Mouse (Mus musculus): Measurements from ENCODE around the gene Dnaic2. TPM values are rescaled to one million over a fixed set of nuclear protein-coding genes. Genes with fewer than 3 reads are reported as not detected.

Gene Dnaic2
- polyA plus RNA-seq, 1 experiment from 2014 or later, result 1.3 TPM

DNA sequence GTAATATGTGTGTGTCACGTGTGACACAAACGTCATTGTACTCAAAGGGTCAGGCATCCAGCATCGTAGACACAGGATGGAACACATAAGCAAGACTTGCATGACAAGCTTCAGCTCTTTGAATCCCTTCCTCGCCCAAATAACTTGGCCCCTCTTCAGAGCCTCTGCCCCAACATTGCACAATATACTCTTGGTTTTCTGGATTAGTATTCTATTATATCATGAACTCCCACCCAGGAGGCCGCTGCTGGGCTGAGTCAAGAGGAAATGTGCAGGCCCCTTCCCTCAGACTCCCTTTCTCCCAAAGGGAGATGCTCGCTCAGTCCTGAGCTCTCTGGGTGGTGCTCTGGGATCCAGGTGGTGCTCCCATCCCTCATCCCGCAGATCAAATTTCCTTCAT is 28.7 kb upstream of the Dnaic2 start:
- Histone ChIP-seq H3K27ac (ENCODE audit: low read depth, low read length) (no peak overlapping the region), H3K36me3 (ENCODE audit: control insufficient read depth, insufficient read depth, low read length) (no peaks in the 10 kb centered on the region), H3K27me3 (ENCODE audit: control insufficient read depth, insufficient read depth, low read length) (no peaks in the 10 kb centered on the region), H3K9me3 (ENCODE audit: control insufficient read depth, low read length) (no peaks in the 10 kb centered on the region), H3K4me3 (ENCODE audit: low read depth, low read length) (no peak overlapping the region), H3K4me2 (no peak overlapping the region), H3K9ac (ENCODE audit: low read length) (no peak overlapping the region), H3K4me1 (ENCODE audit: control insufficient read depth, insufficient read depth, low read length) (no peaks in the 10 kb centered on the region)
- no peak for ATAC-seq (ENCODE audit: low FRiP score)
- WGBS, result 94% methylated on average over 7 of the region's 7 CpGs
- DNase-seq (ENCODE audit: low spot score, missing footprints), result no peak

DNA sequence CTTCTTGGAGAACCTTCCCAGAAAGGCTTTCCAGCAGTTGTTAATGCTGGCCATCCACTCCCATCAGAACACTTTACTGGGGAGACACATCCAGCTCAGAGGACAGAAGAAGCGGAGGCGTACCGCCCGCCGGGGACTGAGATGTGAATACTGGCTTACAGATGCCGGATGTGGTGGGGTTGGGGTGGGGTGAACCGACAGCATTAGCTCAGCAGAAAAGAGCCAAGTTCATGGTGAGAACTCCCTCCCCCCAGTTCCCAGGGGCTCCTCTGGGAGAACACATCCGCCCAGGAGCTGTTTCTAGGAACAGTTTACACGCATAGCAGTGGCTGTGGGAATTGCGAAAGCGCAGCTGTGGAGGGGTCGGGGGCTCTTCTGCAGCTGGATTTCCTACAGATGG is 27.7 kb upstream of the Dnaic2 start:
- no peaks in the 10 kb centered on the region for H3K36me3 ChIP-seq (ENCODE audit: control insufficient read depth, insufficient read depth, low read length)
- WGBS, result 85% methylated on average over 12 of the region's 12 CpGs
- no peak overlapping the region for H3K4me3 ChIP-seq (ENCODE audit: low read depth, low read length)

DNA sequence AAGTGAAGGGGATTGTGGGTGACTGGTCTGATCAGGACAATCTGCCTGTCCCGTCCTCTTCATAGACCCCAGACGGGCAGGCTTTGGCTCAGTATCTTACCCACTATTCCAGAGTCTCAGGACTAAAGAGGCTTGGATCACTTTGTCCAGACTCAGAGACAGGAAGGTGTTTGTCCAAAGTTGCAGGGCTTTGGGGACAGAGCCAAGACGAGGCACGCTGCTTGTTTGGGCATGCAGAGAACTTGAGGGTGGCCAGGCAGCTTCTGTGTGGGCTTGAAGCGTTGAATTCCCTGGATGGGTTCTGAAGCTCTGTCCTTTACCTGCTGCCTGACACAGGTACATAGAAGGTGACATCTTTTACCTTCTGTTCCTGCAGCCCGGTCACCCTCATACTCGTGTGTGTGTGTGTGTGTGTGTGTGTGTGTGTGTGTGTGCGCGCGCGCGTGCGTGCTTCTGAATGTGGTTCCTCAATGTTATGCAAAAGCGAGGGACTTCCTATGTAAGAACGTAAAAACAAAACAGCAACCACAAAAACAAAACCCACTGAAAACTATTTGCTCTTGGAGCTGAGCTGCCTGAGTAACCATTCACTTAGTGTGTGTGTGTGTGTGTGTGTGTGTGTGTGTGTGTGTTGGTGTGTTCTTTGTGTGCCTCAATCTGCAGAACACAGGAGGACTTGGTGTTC is 24.8 kb upstream of the Dnaic2 start:
- Histone ChIP-seq H3K36me3 (ENCODE audit: control insufficient read depth, insufficient read depth, low read length) (no peaks in the 10 kb centered on the region), H3K4me3 (ENCODE audit: low read depth, low read length) (no peak overlapping the region), H3K27me3 (ENCODE audit: control insufficient read depth, insufficient read depth, low read length) (no peaks in the 10 kb centered on the region), H3K4me2 (no peak overlapping the region), H3K9ac (ENCODE audit: low read length) (no peak overlapping the region), H3K9me3 (ENCODE audit: control insufficient read depth, low read length) (no peaks in the 10 kb centered on the region), H3K27ac (ENCODE audit: low read depth, low read length) (no peak overlapping the region), H3K4me1 (ENCODE audit: control insufficient read depth, insufficient read depth, low read length) (peaks cover 9% of the 10 kb centered on the region; the same call in 1 of the 2 replicates)
- DNase-seq (ENCODE audit: low spot score, missing footprints), result no peak
- no peak for ATAC-seq (ENCODE audit: low FRiP score)
- WGBS, result 91% methylated on average over 15 of the region's 15 CpGs

More for the DNA sequence above, 27.7 kb upstream of the Dnaic2 start:
- H3K9ac ChIP-seq (ENCODE audit: low read length), result no peak overlapping the region
- H3K4me2 ChIP-seq, result no peak overlapping the region
- no peak overlapping the region for H3K27ac ChIP-seq (ENCODE audit: low read depth, low read length)
- H3K27me3 ChIP-seq (ENCODE audit: control insufficient read depth, insufficient read depth, low read length), result no peaks in the 10 kb centered on the region
- no peaks in the 10 kb centered on the region for H3K9me3 ChIP-seq (ENCODE audit: control insufficient read depth, low read length)
- ATAC-seq (ENCODE audit: low FRiP score) (no peak), DNase-seq (ENCODE audit: low spot score, missing footprints) (no peak)
- peaks cover 7% of the 10 kb centered on the region; the same call in 1 of the 2 replicates for H3K4me1 ChIP-seq (ENCODE audit: control insufficient read depth, insufficient read depth, low read length)

DNA sequence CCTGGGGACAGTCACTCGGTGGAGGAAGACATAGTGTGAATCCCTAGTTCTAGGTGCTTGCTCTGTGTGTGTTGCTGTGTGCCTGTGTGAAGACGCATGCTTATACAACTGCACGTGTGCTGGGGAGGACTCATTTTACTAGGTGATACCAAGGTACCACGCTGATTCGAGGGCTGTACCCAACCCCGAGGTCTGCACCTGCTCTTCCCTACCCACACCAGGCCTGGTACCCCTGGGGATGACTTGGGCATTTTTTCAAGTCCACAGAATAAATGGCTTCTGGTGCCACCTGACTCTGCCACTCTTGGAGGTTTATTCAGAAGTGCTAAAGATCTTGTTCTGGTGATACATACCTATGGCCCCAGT is 24.2 kb upstream of the Dnaic2 start:
- Histone ChIP-seq H3K4me3 (ENCODE audit: low read depth, low read length) (no peak overlapping the region), H3K9me3 (ENCODE audit: control insufficient read depth, low read length) (no peaks in the 10 kb centered on the region), H3K9ac (ENCODE audit: low read length) (no peak overlapping the region), H3K4me1 (ENCODE audit: control insufficient read depth, insufficient read depth, low read length) (peaks cover 9% of the 10 kb centered on the region; the same call in 1 of the 2 replicates), H3K27ac (ENCODE audit: low read depth, low read length) (no peak overlapping the region), H3K36me3 (ENCODE audit: control insufficient read depth, insufficient read depth, low read length) (no peaks in the 10 kb centered on the region), H3K27me3 (ENCODE audit: control insufficient read depth, insufficient read depth, low read length) (no peaks in the 10 kb centered on the region), H3K4me2 (no peak overlapping the region)
- WGBS, result 87% methylated on average over 6 of the region's 6 CpGs
- no peak for ATAC-seq (ENCODE audit: low FRiP score)
- no peak for DNase-seq (ENCODE audit: low spot score, missing footprints)

DNA sequence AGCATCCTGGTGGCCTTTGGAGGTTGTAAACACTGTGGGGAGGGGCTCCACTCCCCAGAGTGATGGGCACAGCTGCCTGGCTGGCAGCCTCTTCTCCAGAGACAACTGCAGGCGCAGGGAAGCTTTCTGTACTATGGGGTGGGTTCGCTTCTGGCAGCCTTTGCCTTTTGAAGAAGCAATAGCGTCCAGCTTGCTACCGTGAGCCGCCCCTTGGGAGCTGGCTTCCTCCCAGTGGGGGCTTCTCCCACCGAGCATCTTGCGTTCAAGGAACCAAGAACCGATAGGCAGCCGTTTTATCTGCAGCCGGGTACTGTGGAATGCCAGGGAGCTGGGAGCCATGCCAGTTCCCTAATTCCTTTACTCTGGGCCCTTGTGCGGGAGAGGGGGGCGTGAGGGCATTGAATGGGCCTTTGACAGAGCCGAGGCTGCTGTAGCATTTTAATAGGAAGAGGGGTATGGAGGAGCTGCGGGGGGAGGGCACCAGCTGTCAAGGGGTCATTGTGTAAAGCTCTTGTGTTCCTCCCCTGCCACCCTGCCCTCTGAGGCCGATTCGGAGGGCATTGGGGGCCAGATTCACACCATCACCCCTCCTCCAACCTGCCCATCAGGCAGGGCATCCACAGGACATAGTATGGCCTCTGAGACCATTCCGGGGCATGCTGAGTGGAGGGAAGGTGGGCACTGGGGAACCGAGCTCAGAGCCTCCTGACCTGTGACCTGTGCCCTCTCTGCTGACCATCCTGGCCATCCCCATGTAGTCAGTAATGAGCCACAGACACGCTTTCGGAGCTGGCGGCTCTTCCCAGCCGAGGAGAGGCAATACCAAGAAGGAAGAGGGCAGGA is 22.9 kb upstream of the Dnaic2 start:
- ATAC-seq (ENCODE audit: low FRiP score) (no peak), DNase-seq (ENCODE audit: low spot score, missing footprints) (no peak)
- H3K27me3 ChIP-seq (ENCODE audit: control insufficient read depth, insufficient read depth, low read length), result no peaks in the 10 kb centered on the region
- H3K27ac ChIP-seq (ENCODE audit: low read depth, low read length), result no peak overlapping the region
- H3K9me3 ChIP-seq (ENCODE audit: control insufficient read depth, low read length), result no peaks in the 10 kb centered on the region
- H3K4me2 ChIP-seq, result no peak overlapping the region
- no peak overlapping the region for H3K4me3 ChIP-seq (ENCODE audit: low read depth, low read length)
- 59% methylated on average over 22 of the region's 22 CpGs for WGBS
- H3K9ac ChIP-seq (ENCODE audit: low read length), result no peak overlapping the region
- H3K4me1 ChIP-seq (ENCODE audit: control insufficient read depth, insufficient read depth, low read length), result peaks cover 9% of the 10 kb centered on the region; the same call in 1 of the 2 replicates
- H3K36me3 ChIP-seq (ENCODE audit: control insufficient read depth, insufficient read depth, low read length), result no peaks in the 10 kb centered on the region

DNA sequence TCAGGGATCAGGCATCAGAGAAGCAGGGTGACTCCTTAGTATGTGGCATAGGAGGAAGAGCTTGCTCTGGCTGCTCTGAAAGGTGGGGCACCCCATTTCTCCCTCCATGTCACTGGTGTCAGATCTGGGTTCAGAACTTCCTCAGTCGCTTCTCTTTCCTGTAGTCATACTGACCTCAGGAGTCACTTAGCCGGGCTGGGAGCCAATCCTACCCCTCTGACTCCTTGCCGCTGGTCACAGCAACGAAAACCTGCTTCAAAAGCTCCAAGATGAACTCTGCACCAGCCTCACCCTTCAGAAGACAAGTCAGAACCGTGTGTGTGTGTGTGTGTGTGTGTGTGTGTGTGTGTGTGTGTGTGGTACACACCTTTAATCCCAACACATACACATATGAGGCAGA is 20.9 kb upstream of the Dnaic2 start:
- no peak overlapping the region for H3K4me2 ChIP-seq
- DNase-seq (ENCODE audit: low spot score, missing footprints), result no peak
- H3K4me3 ChIP-seq (ENCODE audit: low read depth, low read length), result no peak overlapping the region
- no peaks in the 10 kb centered on the region for H3K36me3 ChIP-seq (ENCODE audit: control insufficient read depth, insufficient read depth, low read length)
- H3K27ac ChIP-seq (ENCODE audit: low read depth, low read length), result no peak overlapping the region
- WGBS, result 85% methylated on average over 5 of the region's 5 CpGs
- no peak for ATAC-seq (ENCODE audit: low FRiP score)
- no peak overlapping the region for H3K9ac ChIP-seq (ENCODE audit: low read length)
- H3K9me3 ChIP-seq (ENCODE audit: control insufficient read depth, low read length), result no peaks in the 10 kb centered on the region
- no peaks in the 10 kb centered on the region for H3K27me3 ChIP-seq (ENCODE audit: control insufficient read depth, insufficient read depth, low read length)
- peaks cover 9% of the 10 kb centered on the region; the same call in 1 of the 2 replicates for H3K4me1 ChIP-seq (ENCODE audit: control insufficient read depth, insufficient read depth, low read length)

DNA sequence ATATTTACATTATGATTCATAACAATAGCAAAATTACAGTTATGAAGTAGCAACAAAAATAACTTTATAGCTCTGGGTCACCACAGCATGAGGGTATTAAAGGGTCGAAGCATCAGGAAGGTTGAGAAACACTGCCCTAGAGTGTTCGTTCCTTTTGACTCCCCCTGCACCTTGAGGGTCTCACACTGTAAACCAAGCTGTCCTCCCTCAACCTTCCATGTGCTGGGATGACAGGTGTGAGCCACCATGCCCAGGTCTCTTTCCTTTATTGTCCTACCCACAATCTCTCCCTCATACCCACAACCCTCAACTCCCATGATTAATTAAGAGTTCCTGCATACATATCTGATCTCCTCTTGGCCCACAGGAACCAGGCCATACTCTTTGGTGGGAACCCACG is 15.8 kb upstream of the Dnaic2 start:
- 90% methylated on average over 3 of the region's 3 CpGs for WGBS
- H3K4me3 ChIP-seq (ENCODE audit: low read depth, low read length), result no peak overlapping the region

DNA sequence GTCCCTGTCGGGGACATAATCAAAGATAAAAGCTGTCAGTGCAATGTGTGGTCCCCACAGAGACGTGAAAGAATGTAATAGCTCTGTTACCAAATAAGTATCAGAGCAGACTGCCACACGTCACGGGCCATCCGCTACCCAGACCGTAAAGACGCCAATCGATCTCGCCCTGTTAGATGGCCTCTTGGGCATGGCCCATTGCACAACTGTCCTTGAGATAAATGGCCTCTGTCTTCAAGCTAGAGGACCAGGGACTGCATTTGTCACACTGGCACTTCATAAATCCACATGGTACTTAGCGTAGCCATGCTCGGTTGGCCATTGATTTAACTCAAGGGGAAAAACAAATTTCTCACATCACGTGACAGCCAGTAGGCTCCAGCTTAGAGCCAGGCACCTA is 15.3 kb upstream of the Dnaic2 start:
- Histone ChIP-seq H3K36me3 (ENCODE audit: control insufficient read depth, insufficient read depth, low read length) (no peaks in the 10 kb centered on the region), H3K27ac (ENCODE audit: low read depth, low read length) (no peak overlapping the region), H3K4me1 (ENCODE audit: control insufficient read depth, insufficient read depth, low read length) (no peaks in the 10 kb centered on the region), H3K4me2 (no peak overlapping the region), H3K9me3 (ENCODE audit: control insufficient read depth, low read length) (no peaks in the 10 kb centered on the region), H3K9ac (ENCODE audit: low read length) (no peak overlapping the region), H3K4me3 (ENCODE audit: low read depth, low read length) (no peak overlapping the region), H3K27me3 (ENCODE audit: control insufficient read depth, insufficient read depth, low read length) (no peaks in the 10 kb centered on the region)
- DNase-seq (ENCODE audit: low spot score, missing footprints) (no peak), ATAC-seq (ENCODE audit: low FRiP score) (no peak)
- 88% methylated on average over 12 of the region's 12 CpGs for WGBS

More for the DNA sequence above, 15.8 kb upstream of the Dnaic2 start:
- H3K4me1 ChIP-seq (ENCODE audit: control insufficient read depth, insufficient read depth, low read length), result no peaks in the 10 kb centered on the region
- H3K36me3 ChIP-seq (ENCODE audit: control insufficient read depth, insufficient read depth, low read length), result no peaks in the 10 kb centered on the region
- no peaks in the 10 kb centered on the region for H3K27me3 ChIP-seq (ENCODE audit: control insufficient read depth, insufficient read depth, low read length)
- no peak overlapping the region for H3K27ac ChIP-seq (ENCODE audit: low read depth, low read length)
- H3K9me3 ChIP-seq (ENCODE audit: control insufficient read depth, low read length), result no peaks in the 10 kb centered on the region
- H3K4me2 ChIP-seq, result no peak overlapping the region
- no peak for DNase-seq (ENCODE audit: low spot score, missing footprints)
- H3K9ac ChIP-seq (ENCODE audit: low read length), result no peak overlapping the region
- ATAC-seq (ENCODE audit: low FRiP score), result no peak

DNA sequence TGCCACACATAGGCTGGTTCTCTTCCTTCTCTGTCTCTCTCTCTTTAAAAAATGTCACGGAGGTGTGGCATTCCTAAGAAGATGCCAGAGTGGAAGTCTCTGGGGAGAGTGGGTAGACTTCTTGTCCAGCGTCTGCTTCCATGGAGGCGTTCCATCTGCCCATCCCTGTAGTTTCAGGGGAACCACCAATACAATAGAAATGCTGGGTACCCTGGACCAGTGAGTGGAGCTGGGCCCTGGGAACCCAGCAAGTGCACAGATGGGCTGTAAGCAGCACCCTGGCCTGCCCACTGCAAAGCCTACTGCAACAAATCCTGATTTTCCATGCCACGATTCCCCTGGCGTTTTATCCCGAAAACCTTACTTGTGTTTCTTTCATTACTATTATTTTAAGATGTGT is 12.7 kb upstream of the Dnaic2 start:
- Histone ChIP-seq H3K4me1 (ENCODE audit: control insufficient read depth, insufficient read depth, low read length) (no peaks in the 10 kb centered on the region), H3K9ac (ENCODE audit: low read length) (no peak overlapping the region), H3K9me3 (ENCODE audit: control insufficient read depth, low read length) (no peaks in the 10 kb centered on the region), H3K27me3 (ENCODE audit: control insufficient read depth, insufficient read depth, low read length) (no peaks in the 10 kb centered on the region), H3K36me3 (ENCODE audit: control insufficient read depth, insufficient read depth, low read length) (no peaks in the 10 kb centered on the region), H3K4me3 (ENCODE audit: low read depth, low read length) (no peak overlapping the region), H3K27ac (ENCODE audit: low read depth, low read length) (no peak overlapping the region), H3K4me2 (no peak overlapping the region)
- no peak for DNase-seq (ENCODE audit: low spot score, missing footprints)
- 86% methylated on average over 6 of the region's 6 CpGs for WGBS
- no peak for ATAC-seq (ENCODE audit: low FRiP score)
